Mouse (Mus musculus) 416B (cell line): ENCODE measurements at regions not wholly inside any gene's neighbourhood (a gene's known extent, or its start where the extent isn't known, plus 50 kb on each side); places are given as distances from the start of the nearest gene placed in this dataset.

Source experiments
- DNase-seq: peaks from one replicate; pipeline ENCODE4 v3.0.0; 2011; ENCODE audit warnings: low read depth

DNA sequence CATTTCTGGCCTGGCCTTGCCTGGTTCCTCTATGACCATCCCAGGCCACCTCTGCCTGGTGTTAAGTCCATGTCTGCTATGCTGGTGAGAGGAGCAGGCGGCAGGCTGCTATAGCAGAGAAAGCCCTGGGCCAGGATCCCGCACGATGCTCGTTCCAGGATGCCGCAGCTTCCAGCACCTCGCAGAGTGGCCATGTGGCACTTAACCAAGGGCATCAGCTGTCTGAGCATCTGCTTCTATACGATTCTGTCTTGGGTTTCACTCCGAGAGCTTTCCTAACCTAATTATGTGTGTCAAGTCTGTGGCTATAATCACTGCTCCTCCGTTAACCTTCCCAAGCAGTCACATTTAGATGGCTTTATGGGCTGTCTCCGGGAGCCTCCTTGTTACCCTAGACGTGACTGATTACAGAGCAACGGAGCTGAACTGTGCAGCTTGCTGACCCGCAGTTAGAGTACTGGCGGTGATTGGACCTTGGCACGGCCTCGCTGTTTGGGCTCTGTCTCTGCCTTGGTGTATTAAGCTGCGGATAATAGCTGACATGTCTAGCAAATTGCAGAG, 64.4 kb downstream of the Ackr3 start:
- no peak for DNase-seq

DNA sequence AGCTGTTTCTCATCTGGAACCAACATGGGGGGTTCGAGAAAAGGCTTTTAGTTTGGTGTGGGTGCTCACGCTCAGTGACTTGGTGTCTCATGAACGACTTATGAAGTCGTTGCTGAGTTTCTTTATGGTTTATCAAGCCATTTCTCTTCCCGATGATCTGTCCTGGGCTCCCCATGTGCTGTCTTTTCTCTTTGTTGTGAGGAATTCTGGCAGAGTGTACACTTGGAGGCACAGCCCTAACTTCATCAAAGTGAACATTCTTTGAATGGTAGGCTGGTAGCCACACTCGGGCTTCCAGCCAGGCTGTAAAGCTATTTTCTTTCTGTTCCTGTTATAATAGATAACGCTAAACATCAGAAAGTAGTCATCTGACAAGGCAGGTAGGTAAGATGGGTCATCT, 65.2 kb downstream of the Ackr3 start:
- no peak for DNase-seq

DNA sequence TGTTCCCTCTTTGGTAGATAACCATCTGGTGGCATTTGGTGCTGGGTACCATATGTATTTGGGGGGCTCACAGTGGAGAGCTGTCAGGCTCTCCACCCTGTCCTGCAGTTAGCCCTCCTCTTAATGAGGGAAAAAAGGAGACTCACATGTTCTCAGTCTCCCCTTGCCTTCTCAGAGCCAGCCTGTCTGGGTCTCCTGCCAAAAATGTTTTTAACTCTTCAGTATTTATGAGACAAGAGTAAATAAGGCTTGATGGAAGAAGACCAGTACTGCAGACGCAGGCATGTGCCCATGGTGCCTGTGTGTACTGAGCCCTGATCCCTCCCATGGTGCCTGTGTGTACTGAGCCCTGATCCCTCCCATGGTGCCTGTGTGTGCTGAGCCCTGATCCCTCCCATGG, 66.1 kb downstream of the Ackr3 start:
- no peak for DNase-seq

DNA sequence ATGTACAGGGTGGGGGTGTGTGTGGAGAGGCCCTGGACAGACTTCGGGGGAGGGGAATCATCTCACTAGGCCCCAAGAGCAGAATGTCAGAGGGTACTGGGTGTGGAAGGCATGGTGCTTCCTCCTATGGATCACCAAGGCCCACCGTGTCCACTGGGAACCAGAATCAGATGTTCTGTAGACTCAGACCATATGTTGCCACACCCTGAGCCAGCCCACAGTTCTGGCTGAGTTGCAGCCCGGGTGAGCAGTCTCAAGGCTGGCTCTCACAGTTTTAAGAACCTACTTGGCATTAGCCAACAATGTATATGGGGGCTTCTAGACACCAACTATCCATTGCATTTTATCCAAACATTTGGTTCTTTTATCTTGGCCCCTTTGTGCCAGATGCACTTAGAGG, 67.5 kb downstream of the Ackr3 start:
- DNase-seq, result no peak

DNA sequence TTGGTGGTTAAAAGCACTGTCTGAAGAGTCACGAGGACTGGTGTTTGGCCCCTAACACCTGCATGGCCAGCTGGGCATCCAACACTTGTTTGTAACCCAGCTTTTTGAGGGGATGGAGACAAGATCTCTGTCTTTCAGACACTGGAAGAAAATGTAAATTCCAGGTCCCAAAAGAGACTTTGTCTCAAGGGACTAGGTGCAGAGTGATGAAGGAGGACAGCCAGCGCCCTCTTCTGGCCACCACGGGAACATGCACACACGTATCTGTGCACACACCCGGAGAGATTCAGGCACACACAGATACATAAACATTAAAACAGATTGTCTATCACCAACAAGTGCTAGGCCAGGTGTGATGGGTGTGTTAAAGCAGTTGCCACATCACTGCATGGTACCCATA, 68.6 kb downstream of the Ackr3 start:
- no peak for DNase-seq

DNA sequence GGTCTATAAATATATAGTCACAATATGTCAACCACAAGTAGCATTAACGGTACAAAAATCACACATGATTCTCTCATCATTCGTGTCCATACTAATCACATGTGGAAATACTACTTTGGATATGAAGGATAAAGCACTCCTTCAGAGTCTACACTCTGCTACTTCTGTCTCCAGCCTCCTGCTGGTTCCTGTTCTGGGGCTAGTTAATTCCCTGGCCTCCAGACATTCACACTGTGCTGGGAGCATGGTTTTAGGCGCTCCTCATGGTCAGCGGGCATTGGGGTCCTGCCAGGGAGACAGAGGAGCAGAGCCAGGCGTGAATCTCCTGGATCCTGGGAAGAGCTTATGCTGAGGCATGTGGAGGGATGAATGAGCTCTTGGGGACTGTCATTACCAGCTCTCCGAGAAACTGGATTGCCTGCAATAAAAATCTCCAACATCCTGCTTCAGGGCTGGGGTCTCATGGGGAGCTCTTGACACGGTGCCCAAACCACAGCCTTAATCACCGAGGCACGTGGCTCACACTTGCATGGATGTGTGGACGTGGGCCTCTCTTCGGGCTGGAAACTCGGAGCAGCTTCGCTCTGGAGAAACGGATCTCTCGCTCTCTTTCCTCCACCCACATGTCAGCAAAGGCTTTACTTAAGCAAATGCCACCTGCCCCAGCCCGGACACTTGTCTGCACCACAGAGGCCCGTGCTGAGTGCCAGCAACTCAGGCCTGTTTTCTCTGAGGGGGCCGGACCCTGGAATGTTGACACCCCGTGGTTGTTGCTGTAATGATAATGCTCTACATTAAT, 69.2 kb downstream of the Ackr3 start:
- no peak for DNase-seq

DNA sequence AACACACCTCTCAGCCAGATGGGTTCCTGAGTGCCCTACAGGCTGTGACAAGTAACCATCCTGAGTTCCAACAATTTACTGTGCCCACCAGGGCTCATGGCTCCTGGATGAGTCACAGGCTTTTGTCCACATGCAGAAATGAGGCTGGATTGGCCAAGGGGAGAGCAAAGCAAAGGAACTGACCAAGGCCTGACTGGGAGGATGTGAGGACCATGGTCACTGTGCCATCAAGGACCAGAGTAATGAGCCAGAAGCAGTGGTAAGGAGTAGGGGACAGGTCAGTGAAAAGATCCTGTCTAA, 69.8 kb downstream of the Ackr3 start:
- DNase-seq, result no peak

DNA sequence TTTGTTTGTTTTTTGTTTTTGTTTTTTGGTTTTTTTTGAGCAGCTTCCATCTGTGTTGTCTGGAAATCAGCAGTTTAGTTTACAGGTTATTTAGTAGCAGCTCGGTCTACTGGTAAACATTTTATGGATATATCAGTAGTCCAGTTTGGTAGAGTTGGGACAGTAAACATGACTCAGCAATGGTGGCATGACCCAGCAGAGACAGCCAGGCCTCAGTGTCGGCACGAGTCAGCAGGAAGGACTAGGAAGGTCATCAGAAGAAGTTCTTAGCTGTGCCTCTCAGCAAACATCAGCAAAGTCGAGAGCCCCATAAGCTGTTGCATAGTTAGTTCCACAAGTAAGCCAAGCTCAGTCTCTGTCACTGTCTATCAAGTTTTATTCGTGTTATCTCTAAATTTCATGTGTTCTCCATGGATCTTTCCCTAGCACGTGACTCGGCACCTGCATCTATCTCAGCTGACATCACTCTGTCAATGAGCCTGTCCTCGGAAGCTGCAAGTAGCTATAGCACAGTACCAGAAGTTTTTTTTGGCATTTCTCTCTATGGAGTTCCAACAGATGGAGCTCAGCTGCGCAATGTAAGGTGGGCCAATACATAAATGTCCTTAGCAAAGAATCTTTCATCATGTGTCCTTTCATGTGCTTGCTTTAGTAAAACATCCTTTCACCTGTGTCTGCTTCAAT, 71.3 kb downstream of the Ackr3 start:
- no peak for DNase-seq

DNA sequence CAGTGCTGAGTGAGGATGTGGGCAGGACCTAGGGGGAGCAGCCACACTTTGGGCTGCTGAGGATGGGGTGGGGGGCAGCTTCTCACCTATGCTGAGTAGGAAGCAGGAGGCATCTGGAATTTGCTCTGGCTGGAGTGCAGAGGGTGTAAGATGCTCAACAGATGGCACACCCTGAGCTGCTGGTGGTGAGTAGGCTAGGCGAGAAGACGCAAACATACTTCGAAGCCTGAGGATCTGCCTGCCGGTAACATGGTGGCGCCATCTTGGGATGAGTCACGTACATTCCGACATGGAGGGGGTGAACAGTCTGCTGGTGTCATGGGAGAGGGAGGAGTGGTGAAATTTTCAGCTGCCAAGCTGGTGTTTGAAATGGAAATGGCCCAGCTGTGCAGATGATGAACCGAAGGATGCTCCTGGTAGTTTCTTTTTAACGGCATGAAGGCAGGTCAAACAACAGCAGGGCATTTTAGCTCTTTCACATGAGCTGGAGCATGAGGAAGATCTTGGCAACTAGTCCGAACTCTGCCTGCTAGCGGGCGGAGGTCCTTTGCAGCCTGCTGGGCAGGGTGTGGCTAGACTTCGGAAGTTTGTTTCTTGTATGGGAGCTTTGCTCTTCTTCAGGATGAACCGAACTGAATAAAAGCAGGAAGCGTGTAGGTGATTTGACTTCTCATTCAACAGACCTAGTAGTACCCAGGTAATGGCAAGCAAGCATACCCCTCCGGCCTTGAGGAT, 72.2 kb downstream of the Ackr3 start:
- no peak for DNase-seq

DNA sequence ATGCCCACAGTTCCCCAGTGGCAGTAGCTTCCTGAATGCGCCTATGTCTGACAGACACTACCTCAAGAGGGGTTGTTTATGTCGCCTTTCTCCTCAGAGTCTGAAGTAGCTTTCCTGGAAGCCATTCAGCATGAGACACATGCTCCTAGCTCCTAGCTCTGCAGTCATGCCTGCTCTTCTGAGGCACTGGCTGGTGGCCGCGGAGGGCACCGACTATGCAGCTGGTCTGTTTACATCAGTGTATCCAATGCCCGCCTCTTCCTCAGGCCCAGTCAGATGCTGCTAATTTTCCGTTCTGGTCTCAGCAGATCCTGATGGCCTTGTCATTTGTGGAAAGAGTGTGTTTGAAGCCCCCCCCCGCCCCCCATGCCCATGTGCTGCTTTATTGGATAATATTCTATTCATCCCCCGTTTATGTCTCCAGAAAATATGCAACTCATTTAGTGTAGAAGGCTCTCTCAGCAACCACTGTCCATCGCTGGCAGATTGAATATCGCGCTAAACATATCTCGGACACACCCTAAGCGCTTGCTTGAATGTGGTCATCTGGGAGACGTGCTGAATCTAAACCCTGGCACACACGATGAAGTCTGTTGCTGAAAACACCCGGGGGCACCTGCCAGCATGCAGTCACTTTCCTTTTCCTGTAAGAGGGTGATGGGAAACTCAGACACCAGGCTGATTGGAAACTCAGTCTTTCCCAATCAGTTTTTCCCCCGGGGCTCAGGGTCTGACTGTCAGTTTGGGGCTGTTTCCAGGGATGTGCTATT, 73.9 kb downstream of the Ackr3 start:
- DNase-seq, result no peak

DNA sequence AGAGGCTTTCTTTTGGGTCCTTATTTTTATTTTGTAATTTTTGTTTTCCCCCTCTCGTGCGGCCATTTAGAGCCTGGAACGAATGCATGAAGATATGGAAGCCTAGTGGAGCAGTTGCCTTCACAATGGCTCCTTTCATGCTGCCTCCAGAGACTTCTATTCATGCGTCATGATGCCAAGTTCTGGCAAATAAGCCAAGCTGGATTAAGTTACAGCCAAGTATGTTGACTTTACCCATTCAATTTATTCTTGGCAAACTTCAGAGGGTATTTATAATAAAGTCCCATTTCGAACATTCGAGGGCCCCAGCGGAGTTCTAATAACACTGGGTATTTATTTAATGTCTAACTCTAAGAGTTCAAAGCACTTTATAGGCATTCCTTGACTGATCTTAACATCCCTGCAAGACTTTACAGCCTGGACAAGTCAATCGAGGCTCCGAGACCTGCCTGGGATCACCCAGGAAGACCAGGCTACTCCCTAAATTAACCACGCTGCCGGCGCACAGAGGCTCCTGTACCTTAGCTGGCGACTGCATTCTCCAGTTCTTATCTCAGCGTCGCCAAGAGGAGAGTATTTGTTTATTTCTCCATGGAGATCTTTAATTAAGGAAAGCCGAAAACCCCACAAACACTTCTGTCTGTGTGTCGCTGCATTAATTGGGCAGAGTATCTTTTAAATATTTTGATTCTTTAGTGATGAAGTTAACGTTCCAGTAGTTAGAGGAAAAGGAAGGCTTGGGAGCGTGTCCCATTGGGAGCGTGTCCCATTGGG, 75.5 kb downstream of the Ackr3 start:
- DNase-seq, result no peak

DNA sequence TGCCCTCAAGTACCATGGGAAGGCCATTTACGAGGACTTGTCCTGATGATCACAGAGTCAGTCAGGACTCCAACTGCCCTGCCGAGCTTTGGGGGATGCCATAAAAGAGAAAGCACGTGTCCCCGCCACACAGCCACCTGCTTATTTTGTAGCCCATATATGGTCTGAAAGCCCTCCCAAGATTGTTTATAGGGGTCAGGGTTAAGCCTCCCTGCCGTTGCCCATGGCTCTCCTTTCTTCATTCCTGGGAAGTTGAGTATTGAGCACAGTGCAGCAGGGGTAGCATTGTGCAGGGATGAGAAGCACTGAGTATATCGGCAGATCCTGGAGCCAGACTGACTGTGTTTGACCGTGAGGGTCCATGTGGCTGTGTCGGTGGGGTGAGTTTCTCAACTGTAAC, 76.4 kb downstream of the Ackr3 start:
- no peak for DNase-seq

DNA sequence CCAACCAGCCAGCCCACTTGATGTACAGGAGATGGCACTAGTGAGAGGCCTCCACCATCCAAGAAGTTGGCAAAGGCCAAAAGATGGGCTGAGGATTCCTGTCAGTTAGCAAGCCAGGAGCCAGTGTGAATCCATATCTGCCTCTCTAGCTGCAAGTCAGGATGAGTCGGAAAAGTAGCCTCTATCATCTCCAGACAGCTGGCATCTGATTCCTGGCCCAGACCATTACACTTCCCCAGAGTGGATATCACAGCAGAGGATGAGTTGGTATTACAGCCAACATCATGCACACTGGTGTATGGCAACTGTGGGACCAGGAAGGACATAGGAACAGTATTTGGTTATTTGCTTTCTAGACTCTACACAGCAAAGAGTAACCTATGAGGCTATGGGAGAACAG, 77.5 kb downstream of the Ackr3 start:
- no peak for DNase-seq

DNA sequence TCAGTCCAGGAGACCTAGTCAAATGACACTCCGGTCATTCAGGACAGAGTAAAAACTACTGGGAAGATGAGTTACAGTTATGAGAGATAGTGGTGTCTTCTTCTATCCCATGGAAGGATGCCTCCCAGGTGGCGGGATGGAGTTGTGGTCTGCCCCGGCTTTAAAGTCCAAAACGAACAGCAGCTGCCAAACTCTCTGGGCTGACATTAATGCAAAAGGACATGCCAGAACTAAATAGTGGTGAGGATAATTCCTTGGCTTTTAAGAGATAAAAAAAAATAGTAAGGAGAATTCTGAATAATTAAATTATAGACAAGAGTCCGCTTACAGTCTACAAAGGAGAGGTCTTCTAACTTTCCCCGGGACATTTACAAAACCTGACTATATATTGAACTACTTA, 78.2 kb downstream of the Ackr3 start:
- no peak for DNase-seq

DNA sequence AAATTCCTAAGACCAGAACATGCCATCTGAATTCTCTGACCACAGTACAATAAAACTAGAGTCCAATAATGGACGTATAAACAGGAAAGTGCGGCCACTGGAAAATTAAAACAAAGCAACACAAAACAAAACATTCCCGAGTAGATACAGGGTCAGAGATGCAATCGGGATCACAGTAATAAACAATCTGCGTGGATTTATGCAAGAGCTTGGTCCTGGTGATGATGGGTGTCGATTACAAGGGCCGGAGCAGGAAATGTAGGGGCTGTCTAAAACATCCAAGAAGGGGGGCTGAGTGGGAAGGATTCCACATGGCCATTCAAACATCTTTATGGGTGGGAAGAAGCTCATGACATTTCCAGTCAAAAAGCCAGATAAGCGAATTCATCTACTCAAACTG, 78.6 kb downstream of the Ackr3 start:
- no peak for DNase-seq

DNA sequence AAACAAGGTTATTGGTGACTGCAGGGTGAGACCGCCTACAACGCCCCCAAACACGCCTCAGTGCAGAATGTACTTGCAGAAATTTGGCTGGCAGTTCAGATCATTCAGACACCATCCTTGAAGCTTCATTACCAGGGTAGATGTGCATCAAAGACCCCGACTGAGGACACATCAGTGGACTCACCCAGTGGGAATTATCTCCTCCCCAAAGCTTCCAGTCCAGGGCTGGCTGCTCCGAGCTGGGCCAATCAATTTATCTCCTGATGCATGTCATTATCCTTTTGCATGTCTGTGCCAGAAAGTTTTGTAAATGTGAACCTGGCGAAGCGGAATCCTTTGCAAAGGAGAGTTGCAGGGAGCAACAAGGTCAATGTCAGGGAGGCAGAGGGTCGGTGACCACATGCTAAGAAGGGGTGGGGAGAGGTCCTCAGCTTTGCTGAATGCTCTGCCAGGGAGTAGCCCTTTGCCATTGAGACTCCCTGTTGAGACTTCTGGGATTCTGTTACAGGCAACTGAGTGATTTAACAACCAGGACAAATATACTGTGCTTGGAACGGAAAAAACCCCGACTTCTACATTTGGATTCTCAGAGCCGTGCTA, 79.5 kb downstream of the Ackr3 start:
- no peak for DNase-seq

DNA sequence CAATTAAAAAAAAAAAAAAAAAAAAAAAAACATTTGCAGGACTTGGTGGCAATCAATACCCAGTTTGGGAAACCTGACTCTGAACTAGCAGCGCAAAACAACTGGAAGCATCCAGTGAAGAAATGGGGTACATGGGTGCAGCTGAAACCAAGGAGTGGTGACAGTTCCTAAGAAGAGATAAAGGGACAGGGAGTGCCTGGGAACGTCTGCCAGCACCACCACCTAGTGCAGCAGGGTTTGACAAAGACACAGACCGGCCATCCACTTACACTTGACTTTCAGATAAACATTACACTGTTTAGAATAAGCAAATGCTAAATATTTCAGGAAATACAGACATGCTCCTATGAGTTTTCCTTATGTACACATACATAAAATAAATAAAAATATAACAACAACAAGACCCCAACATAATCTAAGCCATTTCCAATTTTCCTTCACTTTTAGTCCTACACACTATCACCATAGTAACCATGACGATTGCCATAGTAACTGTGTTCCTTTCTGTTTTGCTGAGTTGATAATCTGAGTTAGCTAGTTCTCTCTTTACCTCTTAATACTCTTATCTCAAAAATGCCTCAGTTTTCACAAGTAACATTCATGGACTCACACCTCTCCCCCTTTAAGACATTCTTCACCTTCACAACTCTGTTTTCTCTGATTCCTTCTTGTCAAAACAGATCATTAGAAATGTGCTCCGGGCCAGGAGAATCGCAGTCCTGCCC, 80.3 kb downstream of the Ackr3 start:
- DNase-seq, result no peak

DNA sequence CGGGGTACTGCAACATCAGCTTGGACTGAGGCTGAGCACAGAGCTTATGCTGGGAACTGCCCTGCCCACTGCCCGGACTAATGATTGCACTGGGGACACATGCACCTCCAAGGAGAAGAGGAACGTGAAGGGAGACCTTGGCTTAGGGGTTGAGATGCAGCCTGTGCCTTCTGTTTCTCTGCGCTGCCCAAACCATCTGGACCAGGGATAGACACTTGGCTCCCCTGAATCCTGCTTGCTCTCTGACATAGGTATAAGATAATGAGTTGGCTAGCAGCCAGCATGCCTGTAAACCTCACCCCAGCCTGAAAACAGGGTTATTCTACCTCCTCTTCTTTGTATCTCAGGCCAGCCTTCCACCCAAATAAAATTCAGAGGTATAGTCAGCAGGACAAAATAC, 81.5 kb downstream of the Ackr3 start:
- DNase-seq, result no peak

DNA sequence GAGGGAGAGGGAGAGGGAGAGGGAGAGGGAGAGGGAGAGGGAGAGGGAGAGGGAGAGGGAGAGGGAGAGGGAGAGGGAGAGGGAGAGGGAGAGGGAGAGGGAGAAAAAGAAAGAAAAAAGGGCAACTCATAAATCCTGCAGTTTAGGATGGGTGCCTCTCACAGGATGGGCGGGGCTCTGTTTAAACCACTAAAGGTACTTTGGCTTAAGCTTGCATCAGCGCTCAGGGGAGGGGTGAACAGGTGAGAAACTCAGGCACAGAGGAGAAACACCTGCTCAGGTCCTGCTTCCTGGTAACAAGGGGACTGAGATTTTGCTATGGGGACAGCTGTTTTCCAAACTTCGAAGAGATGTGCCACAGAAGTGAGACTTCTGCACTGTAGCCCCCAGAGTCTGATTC, 83.5 kb downstream of the Ackr3 start:
- DNase-seq, result no peak
